Mouse (Mus musculus) limb, embryonic 11.5 days (tissue): ENCODE results near the gene Rbms3. TPM values are rescaled to one million over a fixed set of nuclear protein-coding genes. Genes with fewer than 3 reads are reported as not detected.

Experiments used
- ATAC-seq: fragments of 200-750 bp; cut with Nextera tagmentation; 2 replicates; pipeline ENCODE4 v1.8.0; 2017; ENCODE audit warnings: low read depth; ENCODE audit not compliant: insufficient number of reproducible peaks, low FRiP score, low TSS enrichment
- DNase-seq: peaks from one replicate; pipeline ENCODE4 v3.0.0-alpha.2; 2015; ENCODE audit warnings: low spot score
- H3K27ac ChIP-seq: fragments of 300-500 bp; sonication (generic); replicated peaks from 2 replicates; pipeline ENCODE4 v1.5.1; 2014; ENCODE audit warnings: low read depth, mild to moderate bottlenecking, low read length
- H3K27me3 ChIP-seq: fragments of 300-500 bp; sonication (generic); 2 replicates; pipeline ENCODE4 v1.6.1; 2014; ENCODE audit warnings: mild to moderate bottlenecking, low read length, mixed read lengths; ENCODE audit not compliant: control insufficient read depth, insufficient read depth
- H3K36me3 ChIP-seq: fragments of 300-500 bp; sonication (generic); 2 replicates; pipeline ENCODE4 v1.6.1; 2014; ENCODE audit warnings: mild to moderate bottlenecking, low read length, moderate library complexity, mixed read lengths; ENCODE audit not compliant: control insufficient read depth, insufficient read depth
- H3K4me1 ChIP-seq: fragments of 300-500 bp; sonication (generic); 2 replicates; pipeline ENCODE4 v1.6.1; 2014; ENCODE audit warnings: low read length, mixed read lengths; ENCODE audit not compliant: control insufficient read depth, insufficient read depth
- H3K4me2 ChIP-seq: fragments of 300-500 bp; sonication (generic); 2 replicates; pipeline ENCODE4 v1.6.1; 2014; ENCODE audit warnings: low read depth, mild to moderate bottlenecking, moderate library complexity; ENCODE audit not compliant: severe bottlenecking
- H3K4me3 ChIP-seq: fragments of 300-500 bp; sonication (generic); 2 replicates; pipeline ENCODE4 v1.5.1; 2014; ENCODE audit warnings: low read depth, low read length
- H3K9ac ChIP-seq: fragments of 300-500 bp; sonication (generic); 2 replicates; pipeline ENCODE4 v1.6.1; 2014; ENCODE audit warnings: mild to moderate bottlenecking, low read length
- H3K9me3 ChIP-seq: fragments of 300-500 bp; sonication (generic); 2 replicates; pipeline ENCODE4 v1.6.1; 2016; ENCODE audit warnings: low read length; ENCODE audit not compliant: control insufficient read depth
- WGBS: fragments of 180-500 bp; shearing (Covaris S2); extraction: QIAGEN DNeasy Blood & Tissue Kit; methylation state at CpG from one replicate; pipeline ENCODE4 v1.1.7; 2014; 5-methylcytosine and 5-hydroxymethylcytosine counted together
- polyA plus RNA-seq: library from polyadenylated mRNA; unstranded; fragments of >200 nt; fragmentation: Nextera tagmentation; extraction: Ambion mirVana; gene quantifications from 2 replicates; pipeline ENCODE4 v1.2.1, GENCODE M21; 2014

The Rbms3 gene
- polyA plus RNA-seq, 1 experiment from 2014 or later: 51.9 TPM

GRCm38 (mm10) chr9:117139971-117140370 lies 489.7 kb downstream of the Rbms3 start:
- H3K27me3 ChIP-seq: no peaks in the 10 kb centered on the region
- no peaks in the 10 kb centered on the region for H3K36me3 ChIP-seq
- ATAC-seq (no peak), DNase-seq (no peak)
- 97% methylated on average over 3 of the region's 3 CpGs for WGBS
- no peak overlapping the region for H3K4me3 ChIP-seq
- H3K9ac ChIP-seq: no peak overlapping the region
- H3K4me1 ChIP-seq: no peaks in the 10 kb centered on the region
- H3K4me2 ChIP-seq: no peak overlapping the region
- no peaks in the 10 kb centered on the region for H3K9me3 ChIP-seq
- H3K27ac ChIP-seq: no peak overlapping the region

- H3K4me3 ChIP-seq: no peak overlapping the region
- no peaks in the 10 kb centered on the region for H3K27me3 ChIP-seq
- H3K27ac ChIP-seq: no peak overlapping the region
- ATAC-seq: no peak
- H3K4me2 ChIP-seq: no peak overlapping the region
- no peaks in the 10 kb centered on the region for H3K4me1 ChIP-seq
- no peak overlapping the region for H3K9ac ChIP-seq
- no peaks in the 10 kb centered on the region for H3K9me3 ChIP-seq
- no peak for DNase-seq
- WGBS: 79% methylated on average over 5 of the region's 5 CpGs
- no peaks in the 10 kb centered on the region for H3K36me3 ChIP-seq
Measured at GRCm38 (mm10) chr9:117136410-117136809, 493.3 kb downstream of the Rbms3 start.

DNA sequence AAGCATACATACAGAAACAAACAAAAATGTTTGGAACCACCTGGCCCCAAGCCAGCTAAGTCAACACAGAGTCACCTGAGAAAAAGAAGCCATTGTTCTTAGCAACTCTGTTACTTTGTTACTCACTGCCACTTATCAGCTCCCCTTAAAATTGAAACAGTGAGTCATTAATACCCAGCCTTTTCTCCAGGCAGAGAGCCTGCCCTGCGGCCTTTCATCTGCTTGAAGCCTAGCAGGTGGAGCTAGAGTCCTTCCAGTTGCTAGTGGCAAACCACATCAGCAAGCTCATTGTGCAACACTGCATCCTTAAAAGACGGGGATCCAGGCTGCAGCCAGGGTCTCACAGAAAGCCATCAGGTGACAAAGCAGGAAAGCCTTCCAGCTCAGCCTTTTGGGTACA lies 495.7 kb downstream of the Rbms3 start:
- Histone ChIP-seq H3K27me3 (no peaks in the 10 kb centered on the region), H3K27ac (no peak overlapping the region), H3K4me2 (no peak overlapping the region), H3K4me3 (no peak overlapping the region), H3K9me3 (no peaks in the 10 kb centered on the region), H3K9ac (no peak overlapping the region), H3K36me3 (no peaks in the 10 kb centered on the region), H3K4me1 (no peaks in the 10 kb centered on the region)
- no peak for ATAC-seq
- DNase-seq: no peak
- WGBS: 54% methylated on average over 2 of the region's 2 CpGs

GRCm38 (mm10) chr9:117126816-117127215 lies 502.9 kb downstream of the Rbms3 start:
- H3K4me2 ChIP-seq: no peak overlapping the region
- 75% methylated on average over 8 of the region's 8 CpGs for WGBS
- DNase-seq (no peak), ATAC-seq (no peak)
- no peak overlapping the region for H3K4me3 ChIP-seq
- no peaks in the 10 kb centered on the region for H3K36me3 ChIP-seq
- H3K4me1 ChIP-seq: no peaks in the 10 kb centered on the region
- H3K27ac ChIP-seq: no peak overlapping the region
- no peaks in the 10 kb centered on the region for H3K27me3 ChIP-seq
- H3K9ac ChIP-seq: no peak overlapping the region
- no peaks in the 10 kb centered on the region for H3K9me3 ChIP-seq

GRCm38 (mm10) chr9:117125844-117126243 lies 503.9 kb downstream of the Rbms3 start:
- no peak overlapping the region for H3K4me2 ChIP-seq
- no peak overlapping the region for H3K27ac ChIP-seq
- DNase-seq: no peak
- H3K27me3 ChIP-seq: no peaks in the 10 kb centered on the region
- H3K4me1 ChIP-seq: no peaks in the 10 kb centered on the region
- H3K9me3 ChIP-seq: no peaks in the 10 kb centered on the region
- H3K36me3 ChIP-seq: no peaks in the 10 kb centered on the region
- no peak for ATAC-seq
- WGBS: 77% methylated on average over 6 of the region's 6 CpGs
- no peak overlapping the region for H3K9ac ChIP-seq
- no peak overlapping the region for H3K4me3 ChIP-seq

DNA sequence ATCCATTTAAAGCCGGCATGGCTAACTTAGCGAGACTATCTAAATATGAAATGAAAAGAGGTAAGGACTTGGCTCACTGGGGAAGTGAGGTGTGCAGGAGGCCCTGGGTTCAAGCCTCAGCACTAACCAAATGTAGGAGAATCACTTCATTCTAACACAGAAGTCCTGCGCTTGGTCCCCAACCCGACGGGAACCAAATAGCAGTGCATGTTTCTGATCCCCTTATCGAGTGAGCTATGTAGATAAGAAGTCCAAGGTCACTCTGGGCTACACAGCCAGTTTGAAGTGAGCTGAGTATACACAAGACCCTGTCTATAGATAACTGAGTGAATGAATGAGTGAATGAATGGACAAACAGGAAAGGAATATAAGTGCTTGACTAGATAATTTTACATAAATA lies 508.1 kb downstream of the Rbms3 start:
- ATAC-seq: no peak
- H3K36me3 ChIP-seq: no peaks in the 10 kb centered on the region
- H3K4me3 ChIP-seq: no peak overlapping the region
- no peak overlapping the region for H3K9ac ChIP-seq
- 91% methylated on average over 6 of the region's 6 CpGs for WGBS
- no peaks in the 10 kb centered on the region for H3K4me1 ChIP-seq
- H3K4me2 ChIP-seq: no peak overlapping the region
- H3K27me3 ChIP-seq: no peaks in the 10 kb centered on the region
- no peak for DNase-seq
- no peaks in the 10 kb centered on the region for H3K9me3 ChIP-seq
- H3K27ac ChIP-seq: no peak overlapping the region

DNA sequence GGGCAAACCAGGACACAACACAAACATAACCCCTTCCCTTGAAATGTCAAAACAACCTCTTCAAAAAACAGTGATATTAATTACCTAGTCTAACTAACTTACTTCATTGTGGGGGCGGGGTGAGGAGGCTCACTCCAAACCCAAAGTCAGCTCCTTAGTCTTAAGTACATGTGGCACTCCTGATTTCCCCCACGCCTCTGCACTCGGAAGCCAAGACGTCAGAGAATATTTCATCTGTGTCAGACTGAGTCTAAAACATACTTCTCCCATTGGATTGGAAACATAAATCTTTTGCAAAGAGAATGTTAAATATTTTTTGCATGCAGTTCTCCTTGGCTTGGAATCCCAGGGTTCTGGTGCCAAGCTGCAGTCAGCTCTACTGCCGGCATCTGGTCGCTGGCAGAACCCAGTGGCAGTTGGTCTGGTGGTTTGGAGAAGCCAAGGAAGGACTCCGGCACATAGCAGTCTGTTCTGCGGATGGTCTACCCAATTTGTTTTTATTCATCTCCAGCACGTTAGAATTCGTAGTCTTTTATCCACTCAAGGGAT lies 512.5 kb downstream of the Rbms3 start:
- 90% methylated on average over 10 of the region's 10 CpGs for WGBS
- Histone ChIP-seq H3K9me3 (no peaks in the 10 kb centered on the region), H3K9ac (no peak overlapping the region), H3K27ac (no peak overlapping the region), H3K27me3 (no peaks in the 10 kb centered on the region), H3K4me2 (no peak overlapping the region), H3K4me1 (0 out of 2 replicates have a peak, but pooled peaks cover 4% of the 10 kb centered on the region), H3K36me3 (no peaks in the 10 kb centered on the region), H3K4me3 (no peak overlapping the region)
- no peak for ATAC-seq
- no peak for DNase-seq

DNA sequence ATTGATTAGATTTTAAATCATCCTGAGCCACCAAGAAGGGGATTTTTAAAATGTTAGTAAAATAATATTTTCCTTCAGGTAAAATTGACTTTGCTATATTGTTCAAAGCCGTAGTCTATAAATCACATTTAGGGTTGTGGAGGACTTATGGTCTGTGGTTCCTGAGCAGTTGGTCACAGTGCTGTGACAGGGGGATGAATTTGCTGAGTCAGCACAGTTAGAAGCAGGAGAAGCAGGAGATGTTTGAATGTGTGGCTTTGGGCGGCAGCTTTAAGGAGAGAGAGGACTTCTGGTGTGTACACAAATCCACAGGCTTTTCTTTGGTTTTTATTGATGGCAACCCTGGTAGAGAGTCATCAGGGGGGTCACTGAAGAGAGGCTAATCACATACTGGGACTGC lies 514.1 kb downstream of the Rbms3 start:
- no peaks in the 10 kb centered on the region for H3K27me3 ChIP-seq
- 0 out of 2 replicates have a peak, but pooled peaks cover 4% of the 10 kb centered on the region for H3K4me1 ChIP-seq
- H3K4me2 ChIP-seq: no peak overlapping the region
- no peak for ATAC-seq
- no peak for DNase-seq
- no peak overlapping the region for H3K4me3 ChIP-seq
- no peak overlapping the region for H3K9ac ChIP-seq
- 75% methylated on average over 2 of the region's 2 CpGs for WGBS
- no peak overlapping the region for H3K27ac ChIP-seq
- H3K9me3 ChIP-seq: no peaks in the 10 kb centered on the region
- no peaks in the 10 kb centered on the region for H3K36me3 ChIP-seq

DNA sequence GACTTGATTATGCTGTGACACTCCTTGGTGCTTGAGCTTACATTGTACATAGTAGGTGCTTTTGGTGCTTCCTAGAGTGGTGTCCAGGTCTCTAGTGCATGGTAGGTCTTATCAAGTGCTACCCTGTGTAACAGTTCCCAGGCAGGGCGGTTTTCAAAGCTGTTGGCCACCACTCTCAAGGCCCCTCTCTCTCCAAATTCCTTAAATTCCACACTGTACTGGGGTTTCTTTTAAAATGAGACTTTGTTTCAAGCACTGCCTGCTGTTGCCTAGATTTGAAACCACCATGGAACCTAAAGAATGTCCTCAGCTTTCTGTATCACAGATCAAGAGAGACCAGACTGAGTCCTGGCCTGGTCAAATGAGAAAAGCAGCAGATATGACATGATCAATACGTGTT lies 516.1 kb downstream of the Rbms3 start:
- H3K9me3 ChIP-seq: no peaks in the 10 kb centered on the region
- H3K36me3 ChIP-seq: no peaks in the 10 kb centered on the region
- 57% methylated on average over 2 of the region's 2 CpGs for WGBS
- no peak overlapping the region; the same call in 1 of the 2 replicates for H3K27ac ChIP-seq
- 0 out of 2 replicates have a peak, but pooled peaks cover 4% of the 10 kb centered on the region for H3K4me1 ChIP-seq
- no peak for DNase-seq
- no peaks in the 10 kb centered on the region for H3K27me3 ChIP-seq
- ATAC-seq: no peak
- no peak overlapping the region for H3K4me2 ChIP-seq
- H3K9ac ChIP-seq: no peak overlapping the region
- H3K4me3 ChIP-seq: no peak overlapping the region
